Mouse (Mus musculus) erythroblast, embryonic 14.5 days (primary cell): Measurements from ENCODE around the gene Ccdc180. TPM values are rescaled to one million over a fixed set of nuclear protein-coding genes. Genes with fewer than 3 reads are reported as not detected.

Source experiments
- H3K27me3 ChIP-seq: 2 replicates; pipeline ENCODE4 v1.6.1; 2012; ENCODE audit warnings: inconsistent platforms; ENCODE audit not compliant: control insufficient read depth
- H3K36me3 ChIP-seq: 2 replicates; pipeline ENCODE4 v1.6.1; 2012; ENCODE audit warnings: mild to moderate bottlenecking, inconsistent platforms; ENCODE audit not compliant: control insufficient read depth
- H3K4me1 ChIP-seq: 2 replicates; pipeline ENCODE4 v1.6.1; 2012; ENCODE audit warnings: inconsistent platforms; ENCODE audit not compliant: control insufficient read depth
- H3K4me3 ChIP-seq: replicated peaks from 2 replicates; pipeline ENCODE3; 2012; ENCODE audit warnings: moderate library complexity, mild to moderate bottlenecking, inconsistent platforms
- H3K9me3 ChIP-seq: 2 replicates; pipeline ENCODE4 v1.6.1; 2012; ENCODE audit warnings: low read length, inconsistent platforms, mixed read lengths; ENCODE audit not compliant: control insufficient read depth
- GATA1 ChIP-seq: IDR thresholded peaks from 2 replicates; pipeline ENCODE4 v1.6.1; 2012; ENCODE audit warnings: low read length, inconsistent platforms, mixed read lengths
- TAL1 ChIP-seq: IDR thresholded peaks from 3 replicates; pipeline ENCODE4 v1.6.1; 2012; ENCODE audit warnings: low read length, inconsistent platforms, mixed read lengths
- polyA plus RNA-seq: library from polyadenylated mRNA; stranded (reverse); fragments of >175 nt; gene quantifications from 2 replicates; pipeline ENCODE4 v1.2.3, GENCODE M21; 2012

Gene Ccdc180
- polyA plus RNA-seq, 1 experiment = not detected

DNA sequence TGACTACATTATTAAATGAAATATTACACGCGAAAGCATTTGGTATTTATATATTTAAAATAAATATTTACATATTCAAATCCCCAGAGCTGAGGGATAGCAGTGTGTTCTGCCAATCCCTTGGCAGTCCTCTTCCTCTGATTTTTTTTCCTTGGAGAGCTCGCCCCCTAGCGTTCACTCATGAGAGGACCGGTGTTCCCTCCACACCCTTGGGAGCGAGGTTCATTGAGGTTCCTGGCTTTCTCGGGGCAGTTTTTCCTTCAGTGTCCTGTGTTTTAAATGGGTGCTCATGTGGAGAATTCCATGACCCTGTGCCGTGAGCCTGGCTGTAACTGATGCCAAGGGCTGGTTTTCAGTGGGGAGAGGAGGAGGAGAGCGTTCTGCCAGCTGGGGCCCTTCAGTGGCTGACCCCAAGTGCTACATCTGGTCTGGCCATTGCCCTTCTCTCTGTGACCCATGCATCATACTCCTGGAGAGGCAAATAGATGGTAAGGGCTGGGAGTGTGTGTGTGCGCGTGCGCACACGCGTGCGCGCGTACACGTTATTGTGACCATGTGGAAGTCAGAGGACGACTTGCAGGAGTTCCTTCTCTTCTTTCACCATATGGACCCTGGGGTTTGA lies 34.2 kb upstream of the Ccdc180 start:
- no peaks in the 10 kb centered on the region for H3K4me1 ChIP-seq
- no peak overlapping the region for H3K4me3 ChIP-seq
- no peaks in the 10 kb centered on the region; the same call in 1 of the 2 replicates for H3K36me3 ChIP-seq
- H3K27me3 ChIP-seq = no peaks in the 10 kb centered on the region
- H3K9me3 ChIP-seq = no peaks in the 10 kb centered on the region
- TF ChIP-seq TAL1 (no peak), GATA1 (no peak)

DNA sequence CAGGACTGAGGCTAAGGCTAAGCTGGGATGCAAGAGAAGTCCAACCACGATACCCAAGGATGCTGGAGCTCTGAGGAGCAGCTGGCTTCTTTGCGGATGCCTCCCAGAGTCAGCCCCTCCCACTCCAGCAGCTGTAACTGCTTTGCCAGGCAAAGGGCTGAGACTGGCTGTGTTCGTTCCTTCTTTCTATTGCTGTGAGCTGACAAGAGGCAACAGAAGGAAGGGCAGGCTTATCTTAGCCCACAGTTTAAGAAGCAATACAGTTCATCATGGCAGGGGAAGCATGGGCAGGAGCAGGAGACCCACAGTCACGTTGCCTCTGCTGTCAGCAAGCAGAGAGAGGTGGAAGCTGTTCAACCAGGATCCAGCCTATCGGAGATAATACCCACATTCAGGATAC lies 28.9 kb upstream of the Ccdc180 start:
- no peaks in the 10 kb centered on the region for H3K4me1 ChIP-seq
- no peaks in the 10 kb centered on the region for H3K9me3 ChIP-seq
- H3K27me3 ChIP-seq = no peaks in the 10 kb centered on the region
- TF ChIP-seq TAL1 = no peak
- TF ChIP-seq GATA1 = no peak
- no peak overlapping the region for H3K4me3 ChIP-seq
- no peaks in the 10 kb centered on the region; the same call in 1 of the 2 replicates for H3K36me3 ChIP-seq

DNA sequence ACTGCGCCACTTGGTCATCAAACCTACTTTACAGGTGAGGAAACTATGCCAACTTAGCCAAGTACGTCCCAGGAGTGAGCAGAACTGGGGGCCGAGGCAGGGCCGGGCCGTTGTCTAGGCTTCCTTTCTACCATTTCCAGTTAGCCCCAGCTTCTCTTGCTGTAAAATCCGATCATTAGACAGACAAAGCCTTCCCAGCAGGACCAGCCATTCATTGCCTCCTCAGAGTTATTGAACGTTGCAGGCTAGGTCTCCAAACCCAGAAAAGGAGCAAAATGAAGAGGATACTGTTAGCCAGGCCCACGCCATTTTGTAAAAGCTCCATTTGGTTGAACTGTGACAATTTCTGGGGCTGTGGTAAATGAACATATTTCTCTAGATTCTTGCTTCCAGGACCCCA lies 22.7 kb upstream of the Ccdc180 start:
- no peaks in the 10 kb centered on the region for H3K27me3 ChIP-seq
- no peak overlapping the region for H3K4me3 ChIP-seq
- no peaks in the 10 kb centered on the region for H3K36me3 ChIP-seq
- H3K9me3 ChIP-seq = no peaks in the 10 kb centered on the region
- no peaks in the 10 kb centered on the region for H3K4me1 ChIP-seq
- TF ChIP-seq GATA1 (no peak), TAL1 (no peak)

DNA sequence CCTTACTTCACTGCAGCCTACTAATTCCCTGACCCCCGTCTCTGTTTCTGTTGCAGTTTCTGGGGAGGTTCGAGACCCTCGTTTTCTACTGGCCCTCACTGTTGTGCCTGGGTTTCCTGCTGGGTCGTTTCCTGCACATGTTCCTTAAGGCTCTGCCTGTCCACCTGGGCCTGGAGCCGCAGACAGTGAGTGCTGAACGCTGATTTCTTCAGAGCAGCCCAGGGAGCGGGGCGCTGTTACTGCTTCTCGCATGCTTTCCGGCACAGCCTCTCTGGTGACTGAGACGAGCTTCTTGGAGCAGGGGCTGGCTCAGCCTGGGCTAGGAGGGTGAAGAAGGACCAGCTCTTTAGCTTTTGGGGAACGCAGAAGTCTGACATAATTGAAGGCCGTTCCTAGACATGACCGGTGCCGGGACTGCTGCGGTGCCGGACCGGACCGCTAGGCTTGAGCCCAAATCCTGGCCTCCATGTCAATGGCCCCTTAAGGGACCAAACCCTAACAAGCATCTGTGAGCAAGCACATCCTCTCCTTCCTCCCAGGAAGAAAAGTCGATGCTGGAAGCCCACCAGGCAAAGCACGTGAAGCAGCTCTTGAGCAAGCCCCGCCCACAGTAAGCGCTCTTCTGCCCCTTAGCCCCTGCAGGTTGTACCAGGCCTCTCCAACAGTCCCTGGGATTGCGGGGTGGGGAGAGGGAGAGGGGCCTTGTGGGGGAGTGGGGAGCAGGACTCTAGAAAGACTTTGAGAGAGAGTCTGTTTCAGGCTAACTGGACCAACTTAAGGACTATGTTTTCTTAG lies 20.9 kb upstream of the Ccdc180 start:
- Histone ChIP-seq H3K36me3 (no peaks in the 10 kb centered on the region; the same call in 1 of the 2 replicates), H3K9me3 (no peaks in the 10 kb centered on the region), H3K27me3 (no peaks in the 10 kb centered on the region), H3K4me1 (no peaks in the 10 kb centered on the region), H3K4me3 (no peak overlapping the region)
- TF ChIP-seq GATA1 (no peak), TAL1 (no peak)

DNA sequence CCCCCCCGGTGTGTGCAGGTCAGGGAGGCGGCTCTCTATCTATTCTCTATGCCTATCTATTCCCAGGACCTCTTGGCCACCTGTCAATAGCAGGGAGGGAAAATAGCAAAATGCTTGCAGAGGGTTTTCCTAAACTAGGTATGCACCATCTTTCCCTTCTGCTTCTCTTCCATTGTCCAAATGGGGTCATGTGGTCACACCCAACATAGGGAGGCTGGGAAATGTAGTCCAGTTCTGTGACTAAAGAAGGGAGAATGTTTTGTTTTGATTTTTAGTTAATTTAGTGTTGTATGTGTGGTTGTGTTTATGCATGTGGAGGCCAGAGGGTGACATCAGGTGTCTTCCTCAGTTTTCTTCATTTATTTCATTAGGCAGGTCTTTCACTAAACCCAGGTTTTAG lies 18.0 kb upstream of the Ccdc180 start:
- no peaks in the 10 kb centered on the region; the same call in 1 of the 2 replicates for H3K36me3 ChIP-seq
- peaks cover 13% of the 10 kb centered on the region for H3K9me3 ChIP-seq
- H3K4me3 ChIP-seq = no peak overlapping the region
- TF ChIP-seq TAL1 (no peak), GATA1 (no peak)
- H3K27me3 ChIP-seq = no peaks in the 10 kb centered on the region
- no peaks in the 10 kb centered on the region for H3K4me1 ChIP-seq

DNA sequence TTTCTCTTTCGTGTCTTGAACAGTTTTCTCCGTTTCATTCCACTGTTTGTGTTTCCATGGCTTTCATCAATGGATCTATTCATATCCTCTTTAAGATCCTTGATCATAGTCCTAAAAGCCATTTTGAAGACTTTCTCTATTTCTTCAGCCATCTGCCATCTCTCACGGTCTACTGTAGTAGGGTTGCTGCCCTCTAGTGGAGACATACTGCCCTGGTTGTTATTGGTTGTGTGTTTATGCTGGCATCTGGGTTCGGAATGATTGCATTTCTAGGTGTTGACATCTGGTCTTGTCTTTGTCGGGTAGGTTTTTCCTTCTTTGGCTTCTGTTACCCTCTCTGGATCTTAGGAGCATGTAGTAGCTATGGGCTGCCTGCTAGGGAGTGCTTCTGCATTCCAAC lies 11.2 kb upstream of the Ccdc180 start:
- Histone ChIP-seq H3K4me3 (no peak overlapping the region), H3K36me3 (no peaks in the 10 kb centered on the region; the same call in 1 of the 2 replicates), H3K4me1 (no peaks in the 10 kb centered on the region), H3K27me3 (no peaks in the 10 kb centered on the region), H3K9me3 (peaks cover 16% of the 10 kb centered on the region)
- TF ChIP-seq TAL1 (no peak), GATA1 (no peak)

DNA sequence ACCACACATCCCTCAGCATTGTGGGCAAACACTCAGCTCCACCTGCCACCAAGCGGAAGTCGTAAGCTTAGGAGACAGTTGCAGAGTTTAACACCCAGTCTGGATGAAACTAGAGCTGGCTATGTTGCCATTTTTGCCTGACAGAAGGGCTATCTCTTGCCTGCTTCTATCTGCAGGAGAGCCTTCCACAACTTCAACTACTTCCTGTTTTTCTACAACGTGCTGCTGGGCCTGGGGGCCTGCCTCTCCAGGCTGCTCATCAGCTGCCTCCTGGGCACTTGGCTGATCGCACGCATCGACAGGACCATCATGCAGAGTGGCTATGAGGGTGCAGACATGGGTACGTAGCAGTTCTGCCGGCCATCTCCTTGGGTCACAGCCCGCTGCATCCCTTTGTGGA lies 7.6 kb upstream of the Ccdc180 start:
- H3K4me1 ChIP-seq = no peaks in the 10 kb centered on the region
- TF ChIP-seq TAL1 (no peak), GATA1 (no peak)
- no peak overlapping the region for H3K4me3 ChIP-seq
- peaks cover 3% of the 10 kb centered on the region; the same call in 1 of the 2 replicates for H3K9me3 ChIP-seq
- no peaks in the 10 kb centered on the region for H3K27me3 ChIP-seq
- no peaks in the 10 kb centered on the region; the same call in 1 of the 2 replicates for H3K36me3 ChIP-seq

DNA sequence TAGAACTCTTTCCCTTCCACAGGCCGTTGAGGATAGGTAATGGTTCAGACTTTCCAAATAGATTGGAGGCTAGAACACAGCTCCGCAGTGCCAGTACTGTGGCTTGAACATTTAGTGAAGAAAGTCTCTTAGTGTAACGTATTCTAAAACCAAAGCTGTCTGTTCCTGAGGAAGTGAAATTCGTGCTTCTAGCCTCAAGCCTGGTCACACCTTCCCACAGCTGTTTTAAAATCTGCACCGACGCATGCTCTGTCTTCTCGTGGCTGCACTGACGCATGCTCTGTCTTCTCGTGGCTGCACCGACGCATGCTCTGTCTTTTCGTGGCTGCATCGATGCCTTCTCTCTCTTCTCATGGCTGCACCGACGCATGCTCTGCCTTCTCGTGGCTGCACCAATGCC lies 6.9 kb upstream of the Ccdc180 start:
- Histone ChIP-seq H3K36me3 (no peaks in the 10 kb centered on the region; the same call in 1 of the 2 replicates), H3K9me3 (peaks cover 3% of the 10 kb centered on the region; the same call in 1 of the 2 replicates), H3K4me3 (no peak overlapping the region), H3K4me1 (no peaks in the 10 kb centered on the region), H3K27me3 (no peaks in the 10 kb centered on the region)
- no peak for TF ChIP-seq GATA1
- TF ChIP-seq TAL1 = no peak

DNA sequence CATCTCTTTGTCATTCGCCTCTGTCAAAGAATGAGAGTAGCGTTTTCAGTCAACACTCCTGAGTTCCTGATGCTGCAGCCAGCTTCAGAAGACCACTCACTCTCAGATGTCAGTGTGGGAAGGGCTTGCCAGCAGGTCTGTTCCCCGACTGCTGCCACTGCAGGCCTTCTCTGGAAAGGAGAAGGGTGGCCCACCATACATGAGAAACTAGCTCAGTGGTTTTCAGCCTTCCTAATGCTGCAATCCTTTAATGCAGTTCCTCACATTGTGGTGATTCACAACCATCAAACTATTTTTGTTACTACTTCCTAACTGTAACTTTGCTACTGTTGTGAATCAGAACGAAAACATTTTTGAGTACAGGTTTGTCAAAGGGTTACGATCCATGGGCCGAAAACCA lies 616 bp upstream of the Ccdc180 start:
- TF ChIP-seq GATA1 = no peak
- no peak for TF ChIP-seq TAL1
- Histone ChIP-seq H3K4me1 (no peaks in the 10 kb centered on the region), H3K9me3 (no peaks in the 10 kb centered on the region), H3K36me3 (no peaks in the 10 kb centered on the region), H3K4me3 (no peak overlapping the region), H3K27me3 (no peaks in the 10 kb centered on the region)
